Mouse (Mus musculus) CD8-positive naive resting alpha-beta T cell, adult 2 months (primary cell): ENCODE data around the gene Zfp704.

ENCODE experiments used
- DNase-seq, 2 experiments: peaks; one replicate each; pipeline ENCODE4 v3.0.0; 2022; ENCODE audit warnings: low read depth in 2 of 2, low spot score in 2 of 2

Zfp704 gene

GRCm38 (mm10) chr3:9474331-9474730 lies 135.6 kb downstream of the Zfp704 start:
- DNase-seq: no peak

GRCm38 (mm10) chr3:9466287-9466686 lies 143.6 kb downstream of the Zfp704 start:
- DNase-seq: peak; percentile 18 to 54

GRCm38 (mm10) chr3:9465731-9466130 lies 144.2 kb downstream of the Zfp704 start:
- DNase-seq: no peak

GRCm38 (mm10) chr3:9461660-9462059 lies 148.2 kb downstream of the Zfp704 start:
- DNase-seq: no peak

GRCm38 (mm10) chr3:9460284-9460683 lies 149.6 kb downstream of the Zfp704 start:
- DNase-seq: no peak

- no peak for DNase-seq
Measured at GRCm38 (mm10) chr3:9456380-9456890, 153.4 kb downstream of the Zfp704 start.

- DNase-seq: no peak
Measured at GRCm38 (mm10) chr3:9455351-9455750, 154.5 kb downstream of the Zfp704 start.

GRCm38 (mm10) chr3:9454556-9455330 lies 155.1 kb downstream of the Zfp704 start:
- no peak for DNase-seq

GRCm38 (mm10) chr3:9450521-9450920 lies 159.4 kb downstream of the Zfp704 start:
- DNase-seq: no peak

GRCm38 (mm10) chr3:9449261-9450007 lies 160.5 kb downstream of the Zfp704 start:
- no peak for DNase-seq

- no peak for DNase-seq
Measured at GRCm38 (mm10) chr3:9448541-9448940, 161.3 kb downstream of the Zfp704 start.

- no peak for DNase-seq
Measured at GRCm38 (mm10) chr3:9444558-9444957, 165.3 kb downstream of the Zfp704 start.

- DNase-seq: no peak
Measured at GRCm38 (mm10) chr3:9443981-9444380, 165.9 kb downstream of the Zfp704 start.

- DNase-seq: no peak
Measured at GRCm38 (mm10) chr3:9443476-9443875, 166.4 kb downstream of the Zfp704 start.

GRCm38 (mm10) chr3:9441566-9442540 lies 168.0 kb downstream of the Zfp704 start:
- DNase-seq: no peak

- no peak for DNase-seq
Measured at GRCm38 (mm10) chr3:9440466-9440865, 169.4 kb downstream of the Zfp704 start.

- no peak for DNase-seq
Measured at GRCm38 (mm10) chr3:9439619-9440286, 170.1 kb downstream of the Zfp704 start.

- DNase-seq: no peak
Measured at GRCm38 (mm10) chr3:9436256-9436655, 173.6 kb downstream of the Zfp704 start.

GRCm38 (mm10) chr3:9434394-9435175 lies 175.3 kb downstream of the Zfp704 start:
- no peak for DNase-seq
